Mouse (Mus musculus): ENCODE measurements around the gene C1qa.

Gene C1qa

GRCm38 (mm10) chr4:136863517-136863916 is 35.1 kb downstream of the C1qa start:
- no peak for DNase-seq (ENCODE audit: low spot score in 2 of 2)

- DNase-seq (ENCODE audit: low spot score in 2 of 2), result no peak
These were observed 36.2 kb downstream of the C1qa start for GRCm38 (mm10) chr4:136862411-136862810.

- no peak for DNase-seq (ENCODE audit: low spot score in 2 of 2)
These were observed 36.8 kb downstream of the C1qa start for GRCm38 (mm10) chr4:136861806-136862205.

GRCm38 (mm10) chr4:136860022-136860421 is 38.6 kb downstream of the C1qa start:
- no peak for DNase-seq (ENCODE audit: low spot score in 2 of 2)

- peak in 1 of 2 experiments; percentile 31 for DNase-seq (ENCODE audit: low spot score in 2 of 2)
These were observed 43.5 kb downstream of the C1qa start for GRCm38 (mm10) chr4:136855081-136855480.

GRCm38 (mm10) chr4:136852989-136853388 is 45.6 kb downstream of the C1qa start:
- DNase-seq (ENCODE audit: low spot score in 2 of 2), result no peak

GRCm38 (mm10) chr4:136852119-136852518 is 46.5 kb downstream of the C1qa start:
- DNase-seq (ENCODE audit: low spot score in 2 of 2), result no peak

- no peak for DNase-seq (ENCODE audit: low spot score in 2 of 2)
These were observed 50.0 kb downstream of the C1qa start for GRCm38 (mm10) chr4:136848565-136848964.

GRCm38 (mm10) chr4:136847166-136847565 is 51.4 kb downstream of the C1qa start:
- no peak for DNase-seq (ENCODE audit: low spot score in 2 of 2)

Measured in thymus, postnatal 10 days (tissue).